Mouse (Mus musculus) splenic B cell, adult 2 months (primary cell): ENCODE results near the gene Foxo3.
A peak's percentile ranks its signal among the peaks of the same experiment; 100 is the strongest.

Experiments
- DNase-seq: peaks from one replicate; pipeline ENCODE4 v3.0.0-alpha.2; 2011; ENCODE audit warnings: low read depth, low spot score
- H3K27me3 ChIP-seq: 2 replicates; pipeline ENCODE4 v1.6.1; 2012; ENCODE audit warnings: mild to moderate bottlenecking, low read length, moderate library complexity, mixed read lengths; ENCODE audit not compliant: control insufficient read depth, poor library complexity, insufficient read depth, severe bottlenecking
- H3K36me3 ChIP-seq: 2 replicates; pipeline ENCODE4 v1.6.1; 2012; ENCODE audit warnings: mild to moderate bottlenecking, low read length, moderate library complexity, mixed read lengths; ENCODE audit not compliant: control insufficient read depth, poor library complexity, insufficient read depth, severe bottlenecking

Foxo3 gene

DNA sequence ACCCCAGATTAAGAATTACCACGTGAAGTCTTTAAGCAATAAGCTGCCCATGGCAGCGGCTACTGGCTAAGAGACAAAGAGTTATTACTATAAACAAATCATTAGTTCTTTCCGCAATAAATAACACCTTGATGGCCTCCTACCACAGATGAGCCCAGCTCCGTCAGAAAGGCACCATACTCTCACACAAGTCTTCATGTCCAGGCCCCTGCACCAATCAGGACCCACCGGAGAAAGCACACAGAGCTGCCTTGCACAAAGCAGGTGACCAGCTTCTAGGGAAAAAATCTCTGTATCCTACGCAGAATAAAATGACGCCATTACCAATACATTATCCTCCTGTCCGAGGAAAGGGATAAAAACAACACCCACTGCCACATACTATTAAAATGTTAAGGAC is 44.7 kb downstream of the Foxo3 start:
- Histone ChIP-seq H3K27me3 (no peaks in the 10 kb centered on the region), H3K36me3 (no peaks in the 10 kb centered on the region)
- DNase-seq: no peak

DNA sequence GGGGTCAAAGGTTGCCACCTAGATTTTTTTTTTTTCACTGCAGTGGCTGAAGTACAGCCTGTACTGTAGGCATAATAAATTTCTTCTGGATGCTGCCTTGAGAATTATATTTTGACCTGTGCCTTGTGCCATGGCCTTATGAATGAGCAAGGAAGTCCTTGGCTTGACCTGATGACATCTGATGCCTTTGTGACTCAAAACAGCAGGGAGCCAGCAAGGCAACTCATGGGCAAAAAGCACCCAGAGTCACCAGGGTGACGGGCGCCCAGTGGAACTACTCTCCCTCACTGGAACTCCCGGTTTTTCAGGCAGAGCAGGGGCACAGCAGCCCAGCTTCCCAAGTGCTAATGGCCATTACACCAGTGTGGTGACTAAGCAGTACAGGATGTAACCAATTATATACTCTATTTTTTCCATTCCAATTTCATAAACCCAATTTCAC is 45.4 kb downstream of the Foxo3 start:
- no peak for DNase-seq
- Histone ChIP-seq H3K27me3 (no peaks in the 10 kb centered on the region), H3K36me3 (no peaks in the 10 kb centered on the region)

DNA sequence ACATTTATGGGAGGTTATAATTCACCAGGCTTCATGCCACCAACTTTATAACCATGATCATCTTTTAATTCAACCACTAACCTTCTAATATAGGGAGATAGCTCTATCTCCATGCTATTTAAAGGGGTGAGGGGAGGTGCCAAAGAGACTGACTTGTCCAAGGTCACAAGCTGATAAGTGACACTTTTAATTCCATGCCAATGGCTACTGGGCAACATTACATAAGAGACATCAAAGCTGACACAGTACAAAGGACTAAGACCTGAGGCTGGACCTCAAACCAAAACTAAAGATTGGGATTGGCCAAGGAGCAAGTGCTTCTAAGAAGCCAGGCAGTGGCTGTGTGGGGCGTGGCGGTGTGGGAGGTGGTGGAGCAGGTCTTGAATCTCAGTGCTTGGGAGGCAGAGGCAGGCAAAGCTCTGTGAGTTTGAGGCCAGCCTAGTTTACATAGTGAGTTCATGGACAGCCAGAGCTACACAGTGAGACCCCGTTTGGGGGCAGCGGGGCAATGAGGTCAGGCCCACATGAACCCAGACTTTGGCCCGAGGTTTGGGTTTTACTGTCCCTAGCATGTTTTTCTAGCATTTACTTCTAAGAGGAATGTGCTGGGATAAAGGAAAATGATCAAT is 46.0 kb downstream of the Foxo3 start:
- Histone ChIP-seq H3K36me3 (no peaks in the 10 kb centered on the region), H3K27me3 (no peaks in the 10 kb centered on the region)
- no peak for DNase-seq

DNA sequence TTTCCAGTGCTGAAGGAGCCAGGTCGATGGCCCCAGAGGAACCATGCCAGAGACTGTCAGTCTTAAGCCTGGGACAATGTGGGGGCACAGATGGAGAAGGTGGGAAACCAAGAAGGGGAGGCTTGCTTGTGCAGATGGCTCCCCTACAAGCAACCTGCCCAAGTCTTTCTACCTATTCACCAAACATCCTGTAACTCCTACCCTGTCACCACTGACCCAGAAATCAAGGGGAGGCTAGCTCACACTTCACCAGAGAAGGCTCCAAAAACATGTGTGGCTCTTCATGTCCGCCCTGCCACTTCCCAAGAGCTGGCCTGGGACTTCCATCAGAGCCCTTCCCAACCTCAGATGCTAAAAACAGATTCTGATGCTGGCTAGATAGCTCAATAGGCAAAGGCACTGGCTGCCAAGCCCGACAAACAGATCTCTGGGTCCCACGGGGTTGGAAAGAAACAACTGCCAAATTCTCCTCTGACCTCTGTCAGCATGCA is 48.8 kb downstream of the Foxo3 start:
- no peaks in the 10 kb centered on the region for H3K27me3 ChIP-seq
- no peak for DNase-seq
- H3K36me3 ChIP-seq: no peaks in the 10 kb centered on the region

DNA sequence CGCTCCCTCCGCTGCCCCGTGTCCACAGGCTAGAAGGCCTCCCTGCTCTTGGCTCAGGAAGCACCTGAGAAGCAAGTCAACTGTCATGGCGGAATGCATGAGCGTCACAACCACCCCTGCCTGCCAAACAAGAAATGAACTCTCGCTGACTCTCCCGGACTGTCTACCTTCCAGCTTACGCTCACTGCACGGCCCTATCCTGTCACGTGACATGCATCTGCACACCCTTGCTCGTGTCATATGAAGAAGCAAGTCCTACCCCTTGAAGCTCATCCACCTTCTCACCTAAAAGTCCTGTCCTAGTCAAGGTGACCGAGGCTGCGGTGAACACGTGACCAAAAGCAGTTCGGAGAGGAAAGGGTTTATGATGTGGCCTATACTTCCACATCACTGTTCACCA is 50.4 kb downstream of the Foxo3 start:
- no peaks in the 10 kb centered on the region for H3K27me3 ChIP-seq
- DNase-seq: peak; percentile 45

DNA sequence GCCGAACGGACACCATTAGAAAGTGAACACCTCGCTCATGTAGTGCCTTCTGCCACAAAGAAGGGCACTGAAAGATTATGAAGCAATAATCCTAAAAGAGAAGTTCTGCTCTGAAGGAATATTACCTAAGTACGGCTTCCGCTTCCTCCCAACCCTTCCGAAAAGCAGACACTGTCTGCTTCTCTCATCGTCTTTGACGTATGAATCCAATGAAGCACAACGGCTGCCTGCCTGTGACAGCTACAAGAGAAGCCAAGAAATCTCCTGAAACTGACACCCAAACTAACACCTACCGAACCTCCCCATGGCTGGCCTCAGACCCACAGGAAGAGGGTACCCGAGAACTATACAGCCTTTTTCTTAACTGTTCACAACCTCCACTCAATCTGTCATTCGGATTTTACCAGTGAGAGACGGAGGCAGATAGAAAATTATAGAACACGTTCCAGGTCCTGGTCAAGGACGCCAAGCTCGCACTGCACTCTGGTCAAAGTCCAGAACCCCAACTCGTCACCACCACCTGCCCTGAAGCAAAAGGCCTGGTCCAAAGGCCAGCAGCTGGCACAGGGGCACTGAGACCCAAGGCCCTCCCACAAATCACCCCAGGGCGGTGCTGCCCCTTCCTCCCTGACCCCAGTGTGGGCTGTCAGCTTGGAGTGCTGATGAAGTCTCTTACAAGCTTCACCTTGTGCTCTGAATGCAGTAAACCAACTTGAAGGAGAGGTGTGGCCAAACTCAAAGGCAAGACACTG is 51.2 kb downstream of the Foxo3 start:
- H3K27me3 ChIP-seq: no peaks in the 10 kb centered on the region
- DNase-seq: peak; percentile 52

More for the DNA sequence above, 50.4 kb downstream of the Foxo3 start:
- H3K36me3 ChIP-seq: no peaks in the 10 kb centered on the region

DNA sequence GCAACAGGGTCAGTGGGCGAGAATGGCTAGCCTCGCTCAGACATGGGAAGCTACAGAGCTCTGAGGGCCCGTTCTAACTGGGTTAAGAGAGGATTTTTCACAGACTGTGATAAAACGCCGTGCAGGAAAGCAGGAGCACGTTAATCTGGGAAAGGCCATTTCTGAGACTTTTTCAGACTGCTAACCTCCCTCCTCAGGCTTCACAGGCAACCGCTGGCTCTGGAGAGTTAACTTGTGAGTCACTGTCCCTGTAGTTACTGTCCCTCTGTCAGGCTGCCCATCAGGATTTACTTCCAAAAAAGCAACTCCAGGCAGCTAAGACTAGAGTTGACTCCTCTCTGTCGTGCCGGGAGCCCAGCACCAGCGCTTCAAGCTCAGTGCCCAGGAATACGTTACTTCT is 54.6 kb downstream of the Foxo3 start:
- no peak for DNase-seq
- no peaks in the 10 kb centered on the region for H3K36me3 ChIP-seq
- no peaks in the 10 kb centered on the region for H3K27me3 ChIP-seq

More for the DNA sequence above, 51.2 kb downstream of the Foxo3 start:
- no peaks in the 10 kb centered on the region for H3K36me3 ChIP-seq

DNA sequence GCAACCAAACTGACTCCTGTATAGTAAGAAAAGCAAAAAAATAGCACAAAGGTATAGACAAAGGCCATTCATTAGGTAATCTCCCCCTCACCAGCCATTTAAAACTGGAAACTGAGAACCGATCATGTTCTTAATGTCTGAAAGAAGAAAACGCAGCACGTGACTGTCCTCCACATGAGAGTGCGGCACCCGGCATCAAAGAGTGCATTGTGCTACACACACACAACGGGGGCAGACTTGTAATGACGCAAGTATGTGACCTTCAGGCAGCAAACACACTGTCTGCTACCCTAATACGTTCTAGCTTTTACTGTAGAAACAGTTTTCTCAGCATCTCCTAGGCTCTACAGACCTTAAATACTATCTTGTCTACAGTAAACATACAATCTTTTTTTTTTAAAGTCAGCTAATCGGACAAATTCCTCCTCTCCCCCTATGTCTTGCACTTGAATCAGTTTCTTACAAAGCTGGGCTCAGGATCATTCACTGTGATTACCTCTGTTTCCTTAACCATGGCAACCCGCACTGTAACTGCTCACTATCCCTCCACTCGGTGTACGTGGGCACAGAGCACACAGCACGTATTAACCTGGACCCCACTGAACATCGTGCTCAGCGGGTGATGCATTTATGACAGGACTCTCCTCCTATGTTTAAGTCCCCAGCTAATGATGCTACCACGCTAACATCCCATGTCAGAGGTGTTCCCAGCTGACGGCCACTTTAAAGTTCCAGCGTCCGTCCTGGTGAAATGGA is 55.2 kb downstream of the Foxo3 start:
- Histone ChIP-seq H3K36me3 (no peaks in the 10 kb centered on the region), H3K27me3 (no peaks in the 10 kb centered on the region)
- DNase-seq: no peak

DNA sequence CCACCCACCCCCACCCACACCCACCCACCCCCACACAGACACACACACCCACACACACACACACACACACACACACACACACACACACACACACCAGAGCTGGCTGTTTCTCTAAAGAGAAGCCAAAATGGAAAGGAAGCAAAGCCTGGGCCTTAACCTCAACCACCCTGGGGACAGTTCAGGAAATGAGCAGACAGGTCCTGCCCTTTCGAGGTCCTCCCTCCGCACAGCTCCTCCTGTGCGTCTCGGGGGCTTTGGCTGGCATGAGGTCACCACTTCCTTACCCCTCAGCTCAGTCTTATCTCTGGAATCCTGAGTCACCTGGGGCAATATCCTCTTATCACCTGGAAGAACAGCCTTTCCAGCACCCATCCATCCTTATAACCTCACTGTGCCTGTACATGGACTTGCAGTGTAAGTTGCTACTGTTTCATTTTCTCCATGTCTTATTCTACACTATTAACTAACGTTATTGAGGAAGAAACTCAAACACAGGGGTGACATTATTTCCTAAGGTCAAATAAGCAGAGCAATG is 56.1 kb downstream of the Foxo3 start:
- Histone ChIP-seq H3K27me3 (no peaks in the 10 kb centered on the region), H3K36me3 (no peaks in the 10 kb centered on the region)
- DNase-seq: peak; percentile 78

DNA sequence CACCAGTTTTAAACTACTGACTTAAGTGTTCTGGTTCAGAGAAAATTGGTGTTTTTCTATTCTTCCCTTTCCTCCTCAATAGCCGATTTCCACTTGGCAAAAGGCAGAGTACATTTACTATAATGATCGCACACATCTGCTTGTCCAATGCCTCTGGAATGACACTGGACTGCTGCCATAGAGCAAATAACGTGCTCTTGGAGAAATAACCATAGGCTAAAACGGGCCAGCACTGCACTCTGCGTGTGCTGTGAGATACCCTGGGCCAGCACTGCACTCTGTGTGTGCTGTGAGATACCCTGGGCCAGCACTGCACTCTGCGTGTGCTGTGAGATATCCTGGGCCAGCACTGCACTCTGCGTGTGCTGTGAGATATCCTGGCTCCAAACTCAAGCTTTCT is 65.1 kb downstream of the Foxo3 start:
- no peaks in the 10 kb centered on the region for H3K27me3 ChIP-seq
- DNase-seq: no peak
- H3K36me3 ChIP-seq: no peaks in the 10 kb centered on the region

DNA sequence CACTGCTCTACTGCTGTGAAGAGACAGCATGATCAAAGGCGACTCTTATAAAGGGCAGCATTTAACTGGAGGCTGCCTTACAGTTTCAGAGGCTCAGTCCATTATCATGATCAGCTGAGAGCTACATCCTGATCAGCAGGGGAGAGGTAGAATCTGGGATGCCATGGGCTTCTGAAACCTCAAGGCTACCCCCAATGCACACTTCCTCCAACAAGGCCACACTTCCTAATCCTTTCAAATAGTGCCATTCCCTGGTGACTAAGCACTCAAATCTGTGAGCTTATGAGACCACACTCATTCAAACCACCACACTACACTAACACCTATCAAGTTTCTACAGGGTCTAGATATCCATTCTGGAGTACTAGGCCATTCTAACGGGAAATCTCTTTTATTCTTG is 65.9 kb downstream of the Foxo3 start:
- H3K36me3 ChIP-seq: no peaks in the 10 kb centered on the region
- no peak for DNase-seq

DNA sequence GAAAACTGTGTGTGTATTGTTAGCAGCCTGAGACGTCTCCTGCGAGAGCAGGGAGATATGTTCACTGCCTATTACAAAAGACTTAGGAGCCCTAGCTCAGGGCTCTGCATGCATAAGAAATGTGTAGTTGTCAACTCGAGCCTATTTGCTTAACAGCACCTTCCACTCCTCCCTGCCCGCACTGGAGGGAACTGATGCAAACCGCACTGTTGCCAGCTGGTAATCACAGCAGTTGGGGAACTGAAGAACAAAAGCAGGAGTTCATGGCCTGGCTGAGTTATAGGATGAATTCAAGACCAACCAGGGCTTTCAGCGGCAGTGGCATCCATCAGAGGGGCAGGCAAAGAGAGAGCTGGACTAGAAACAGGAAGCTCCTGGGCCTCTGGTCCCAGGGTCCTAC is 66.7 kb downstream of the Foxo3 start:
- DNase-seq: no peak
- H3K36me3 ChIP-seq: no peaks in the 10 kb centered on the region

More for the DNA sequence above, 65.9 kb downstream of the Foxo3 start:
- H3K27me3 ChIP-seq: no peaks in the 10 kb centered on the region

DNA sequence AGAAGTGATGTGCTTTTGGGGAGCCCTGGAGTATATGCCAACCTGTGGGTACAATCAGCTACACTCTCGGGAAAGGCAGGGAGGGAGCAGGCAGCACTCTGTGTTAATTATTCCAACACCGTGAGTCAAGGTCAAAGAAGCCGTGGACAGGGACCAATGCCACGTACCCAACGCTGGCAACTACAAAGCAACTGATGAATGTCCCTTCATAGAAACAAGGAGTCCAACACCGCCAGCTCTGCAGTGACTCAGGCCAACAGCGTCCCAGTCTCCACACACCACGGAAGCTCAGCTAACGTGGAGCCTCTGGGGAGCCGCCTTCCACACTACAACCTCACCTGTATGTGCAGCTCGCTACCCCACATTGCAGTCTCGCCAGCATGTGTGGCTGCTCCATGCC is 68.9 kb downstream of the Foxo3 start:
- no peaks in the 10 kb centered on the region for H3K36me3 ChIP-seq
- no peaks in the 10 kb centered on the region for H3K27me3 ChIP-seq
- DNase-seq: no peak

More for the DNA sequence above, 66.7 kb downstream of the Foxo3 start:
- H3K27me3 ChIP-seq: no peaks in the 10 kb centered on the region

DNA sequence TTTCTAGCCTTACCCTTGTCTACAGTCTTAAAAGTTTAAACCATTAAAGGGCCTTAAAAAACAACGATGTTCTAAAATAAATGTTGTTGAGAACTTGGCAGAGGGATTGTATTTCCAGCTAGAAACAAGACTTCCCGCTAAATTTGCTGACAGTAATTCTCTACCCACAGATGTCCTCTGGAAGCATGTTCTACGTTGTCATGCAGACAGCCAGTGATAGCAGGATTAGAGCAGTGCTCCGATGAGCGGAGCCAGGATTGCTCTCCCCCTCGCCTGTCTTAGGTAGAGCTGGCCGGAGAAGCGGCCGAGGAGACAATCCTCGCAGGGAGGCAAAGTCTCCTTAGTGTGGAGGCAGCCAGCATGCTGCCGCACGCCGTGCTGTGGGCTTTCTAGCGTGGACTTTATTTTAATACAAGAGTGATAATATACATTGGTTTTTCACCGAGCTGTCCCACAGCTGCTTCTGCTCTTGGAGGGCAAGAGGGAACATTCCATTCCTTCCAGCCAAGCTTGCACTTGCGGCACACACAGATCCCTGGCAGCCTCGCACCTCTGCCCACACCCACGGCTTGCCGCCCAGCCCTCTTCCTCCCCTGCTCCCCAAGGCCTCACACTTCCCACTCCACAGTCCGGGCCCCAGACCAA is 71.7 kb downstream of the Foxo3 start:
- DNase-seq: no peak
- no peaks in the 10 kb centered on the region for H3K27me3 ChIP-seq
- H3K36me3 ChIP-seq: no peaks in the 10 kb centered on the region
